Mouse (Mus musculus): Measurements from ENCODE around the gene Olfr195.

Olfr195 gene

DNA sequence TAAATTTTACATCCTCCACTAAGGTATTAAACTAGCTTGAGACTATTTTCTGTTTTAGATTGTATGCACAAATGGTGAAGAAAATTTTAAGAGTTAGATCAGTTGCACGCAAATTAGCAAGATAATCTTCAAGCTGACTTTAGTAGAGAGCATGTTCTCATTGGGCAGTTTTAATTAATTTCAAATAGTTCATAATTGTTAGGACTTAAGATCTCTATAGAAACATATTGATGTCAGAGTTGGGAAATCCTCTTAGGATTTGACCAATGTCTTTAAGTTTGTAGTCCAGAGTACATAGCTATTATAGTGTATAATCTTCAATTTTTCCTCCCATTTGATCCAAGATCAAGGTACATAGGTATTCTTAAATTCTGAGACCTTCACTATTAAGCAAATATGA lies at the start of gene Olfr195:
Gene Olfr195 (plus strand): TSS at position 301 of the 400 bp plus-strand sequence.
- no peak for DNase-seq (ENCODE audit: low read depth, low spot score)

DNA sequence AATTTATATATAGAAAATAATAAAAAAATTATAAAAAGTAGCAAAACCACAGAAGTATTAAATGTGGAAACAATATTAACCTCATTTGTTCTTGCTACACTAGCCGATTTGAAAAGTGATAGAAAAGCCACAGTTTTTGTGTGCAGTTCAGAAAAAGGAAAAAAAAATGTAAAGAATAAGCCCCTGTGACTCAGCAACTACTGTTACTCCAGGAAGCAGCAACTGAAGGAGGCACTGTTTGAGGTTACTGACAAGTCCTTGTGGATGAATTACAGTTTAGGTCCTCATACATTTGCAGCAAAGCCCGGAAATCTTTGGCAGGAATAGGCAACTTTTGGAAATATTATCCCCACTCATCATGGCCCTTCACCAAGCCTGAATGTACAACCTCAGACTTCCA lies 41.5 kb upstream of the Olfr195 start:
- DNase-seq (ENCODE audit: low read depth, low spot score) = no peak

DNA sequence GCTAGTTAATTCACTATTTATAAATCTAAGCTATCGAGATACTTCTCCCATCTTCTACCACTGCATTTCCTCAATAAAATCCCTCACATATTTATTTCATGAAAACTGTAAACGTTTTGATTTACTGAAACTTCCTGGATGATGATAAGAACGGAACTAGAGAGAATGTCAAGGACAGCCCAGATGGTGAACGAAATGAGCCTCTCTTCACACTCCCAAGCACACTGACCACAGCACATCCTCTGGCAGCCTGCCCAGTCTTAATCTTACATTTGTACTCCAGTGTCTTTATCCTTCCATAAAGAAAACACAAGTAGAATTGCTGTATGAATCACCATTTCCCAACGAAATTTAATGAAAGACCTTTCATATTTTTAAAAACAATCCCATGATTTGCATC lies 38.3 kb upstream of the Olfr195 start:
- DNase-seq (ENCODE audit: low read depth, low spot score) = peak; percentile 2

DNA sequence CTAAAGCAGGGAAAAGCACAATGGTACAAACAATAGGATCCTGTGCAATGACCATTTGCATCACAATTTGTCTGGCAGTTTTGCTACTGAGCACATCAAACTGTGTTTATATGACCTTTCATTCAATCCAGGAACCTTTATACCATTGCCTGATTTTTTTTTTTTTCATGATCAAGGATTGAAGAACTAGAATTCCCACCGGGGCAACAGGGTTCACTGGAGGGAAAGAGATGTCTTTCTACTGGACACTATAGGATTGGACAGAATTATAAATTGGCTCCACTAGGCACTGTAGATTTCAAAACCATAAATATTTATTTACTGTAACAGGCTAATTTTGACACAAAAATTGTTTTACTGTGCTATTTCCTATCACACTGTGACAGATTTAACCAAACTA lies 35.1 kb upstream of the Olfr195 start, which contains the start of gene Olfr193:
Gene Olfr193 (minus strand): TSS at position 101 of the 400 bp plus-strand sequence.
- no peak for DNase-seq (ENCODE audit: low read depth, low spot score)

DNA sequence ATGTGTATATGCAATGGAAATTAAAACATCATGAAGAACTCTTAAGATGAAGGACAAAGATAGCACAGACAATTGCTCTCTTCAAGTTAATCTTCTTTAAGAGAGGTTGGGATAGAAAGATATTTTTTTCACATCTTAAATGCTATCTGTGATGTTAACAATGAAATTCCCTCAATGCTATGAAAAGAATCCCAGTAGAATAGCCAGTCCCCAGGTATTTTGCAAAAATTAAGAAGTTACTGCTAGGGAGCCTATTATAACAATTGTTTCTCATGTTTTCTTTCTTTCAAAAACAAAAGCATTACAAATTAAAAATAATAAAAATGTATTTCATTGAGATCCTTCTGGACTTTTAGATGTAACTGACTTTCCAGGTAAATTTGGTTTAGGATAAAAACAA lies 25.9 kb upstream of the Olfr195 start, which contains the start of gene Olfr194:
Gene Olfr194 (minus strand): TSS at position 101 of the 400 bp plus-strand sequence.
- no peak for DNase-seq (ENCODE audit: low read depth, low spot score)

DNA sequence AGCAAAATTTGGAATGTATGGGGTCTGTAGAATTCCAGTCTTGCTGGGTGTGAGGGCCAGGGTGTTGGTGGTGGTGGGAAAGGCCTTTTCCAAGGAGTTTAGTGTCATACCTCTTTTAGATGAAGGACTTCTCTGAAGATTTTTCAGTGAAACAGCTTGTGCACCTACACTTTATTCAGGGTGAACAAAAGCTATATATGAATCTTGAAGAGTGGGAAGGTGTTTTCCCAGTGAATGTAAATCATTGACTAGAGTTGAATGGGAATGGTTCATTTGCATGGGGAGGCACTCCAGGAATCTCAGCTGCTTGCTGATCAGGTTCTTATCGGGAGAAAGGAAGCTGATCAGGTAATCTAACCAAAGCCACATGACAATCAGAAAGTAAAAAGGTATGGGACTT lies 16.1 kb upstream of the Olfr195 start:
- DNase-seq (ENCODE audit: low read depth, low spot score) = peak; percentile 19

DNA sequence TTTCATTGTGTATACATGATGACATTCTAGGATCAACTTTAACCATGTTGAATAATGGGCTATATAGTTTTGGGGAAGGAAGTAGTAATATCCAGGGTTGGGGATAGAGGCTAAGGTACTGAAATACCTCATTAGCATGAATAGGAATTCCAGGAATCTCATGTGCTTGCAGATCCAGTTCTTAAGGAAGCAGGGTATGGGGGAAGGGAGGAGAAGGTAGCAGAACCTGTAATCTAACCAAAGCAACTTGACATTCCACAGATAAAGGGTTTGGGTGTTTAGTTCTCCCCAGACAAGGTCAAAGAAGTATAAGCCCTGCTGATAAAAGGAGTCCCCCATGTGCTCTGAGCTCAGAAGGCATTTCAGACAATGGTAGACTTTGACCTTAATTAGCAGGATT lies 5.7 kb upstream of the Olfr195 start:
- no peak for DNase-seq (ENCODE audit: low read depth, low spot score)

DNA sequence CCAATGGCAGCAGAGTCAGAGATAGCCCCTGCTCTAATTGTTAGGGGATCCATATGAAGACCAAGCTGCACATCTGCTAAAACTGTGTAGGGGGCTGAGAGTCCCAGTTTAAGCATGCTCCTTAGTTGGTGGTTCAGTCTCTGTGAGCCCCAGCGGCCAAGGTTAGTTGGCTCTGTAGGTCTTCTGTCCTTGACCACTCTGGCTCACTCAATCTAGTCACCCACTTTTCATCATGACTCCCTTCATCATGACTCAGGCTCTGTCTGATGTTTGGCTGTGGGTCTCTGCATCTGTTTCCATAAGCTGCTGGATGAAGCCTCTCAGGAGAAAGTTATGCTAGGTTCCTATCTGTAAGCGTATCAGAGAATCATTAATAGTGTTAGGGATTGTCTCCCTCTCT lies 5.2 kb downstream of the Olfr195 start:
- DNase-seq (ENCODE audit: low read depth, low spot score) = no peak

DNA sequence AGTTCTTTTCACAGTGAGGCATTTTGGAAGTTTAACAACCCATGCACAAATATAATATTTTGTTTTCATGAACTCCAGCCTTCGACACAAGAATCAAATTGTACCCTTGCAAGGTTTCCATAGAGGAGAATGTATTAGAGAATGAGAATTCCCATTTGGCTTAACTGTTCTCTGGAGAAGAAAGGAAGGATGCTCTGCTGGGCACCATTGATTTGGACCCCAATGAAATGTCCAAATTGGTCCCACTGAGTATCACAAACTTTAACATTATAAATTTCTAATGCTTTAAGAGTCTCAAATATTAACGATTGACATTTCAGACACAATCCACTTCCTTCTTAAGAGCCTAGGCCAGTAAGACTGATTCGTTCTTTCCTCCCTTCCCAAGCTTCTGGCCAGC lies 23.5 kb downstream of the Olfr195 start, which contains the start of gene Olfr196:
Gene Olfr196 (minus strand): TSS at position 101 of the 400 bp plus-strand sequence.
- no peak for DNase-seq (ENCODE audit: low read depth, low spot score)
